Mouse (Mus musculus) spleen, adult 2 months (tissue): Measurements from ENCODE around the gene Schip1. TPM values are rescaled to one million over a fixed set of nuclear protein-coding genes. Genes with fewer than 3 reads are reported as not detected.
A peak's percentile ranks its signal among the peaks of the same experiment; 100 is the strongest.

Experiments
- DNase-seq, 2 experiments: peaks; one replicate each; pipeline versions ENCODE4 v3.0.0 to v3.0.0-alpha.2; 2012 to 2021; ENCODE audit warnings: low spot score in 2 of 2, low read depth in 1 of 2
- H3K27ac ChIP-seq: fragments of 200-500 bp; 2 replicates; pipeline ENCODE4 v1.5.1; 2012; ENCODE audit warnings: low read length, inconsistent platforms; ENCODE audit not compliant: insufficient read depth
- H3K27me3 ChIP-seq: fragments of 200-500 bp; 2 replicates; pipeline ENCODE4 v1.6.1; 2012; ENCODE audit warnings: mild to moderate bottlenecking, moderate library complexity, low read length, inconsistent platforms; ENCODE audit not compliant: control insufficient read depth, insufficient read depth
- H3K36me3 ChIP-seq: fragments of 200-500 bp; 2 replicates; pipeline ENCODE4 v1.6.1; 2012; ENCODE audit warnings: mild to moderate bottlenecking, low read length, inconsistent platforms; ENCODE audit not compliant: control insufficient read depth, insufficient read depth
- H3K4me1 ChIP-seq: fragments of 200-500 bp; 2 replicates; pipeline ENCODE4 v1.6.1; 2011; ENCODE audit warnings: inconsistent platforms; ENCODE audit not compliant: control insufficient read depth, insufficient read depth, insufficient read length
- H3K4me3 ChIP-seq: fragments of 200-500 bp; 2 replicates; pipeline ENCODE4 v1.5.1; 2011; ENCODE audit warnings: mild to moderate bottlenecking, inconsistent platforms; ENCODE audit not compliant: insufficient read depth, insufficient read length; ENCODE audit errors: extremely low read depth
- CTCF ChIP-seq: fragments of 200-500 bp; IDR thresholded peaks from 2 replicates; pipeline ENCODE4 v1.5.1; 2011; ENCODE audit warnings: mild to moderate bottlenecking, inconsistent platforms; ENCODE audit not compliant: insufficient read depth, insufficient read length, insufficient replicate concordance; ENCODE audit errors: extremely low read depth
- POLR2A ChIP-seq: fragments of 200-500 bp; IDR thresholded peaks from 2 replicates; pipeline ENCODE4 v1.6.1; 2011; ENCODE audit warnings: low read depth, low read length, inconsistent platforms
- WGBS: fragments of 180-500 bp; shearing (Covaris S2); methylation state at CpG from one replicate; pipeline ENCODE4 v1.1.7; 2018; 5-methylcytosine and 5-hydroxymethylcytosine counted together
- polyA plus RNA-seq: library from polyadenylated mRNA; depleted of rRNA; stranded (reverse); fragments of >200 nt; gene quantifications from 2 replicates; pipeline ENCODE4 v1.2.3, GENCODE M21; 2012

Schip1 gene
- polyA plus RNA-seq, 1 experiment: 3.7 TPM

GRCm38 (mm10) chr3:68495736-68496242, 431.2 kb downstream of the Schip1 start:
- TF ChIP-seq POLR2A (no peak), CTCF (no peak)
- 34% methylated on average over 9 of the region's 9 CpGs for WGBS

GRCm38 (mm10) chr3:68496513-68496912, 431.9 kb downstream of the Schip1 start:
- no peak overlapping the region for H3K27ac ChIP-seq
- H3K36me3 ChIP-seq: no peaks in the 10 kb centered on the region
- WGBS: 72% methylated on average over 6 of the region's 6 CpGs
- H3K4me1 ChIP-seq: peaks cover 4% of the 10 kb centered on the region; the same call in 1 of the 2 replicates
- no peak overlapping the region for H3K4me3 ChIP-seq
- TF ChIP-seq POLR2A (no peak), CTCF (no peak)
- no peak for DNase-seq
- peaks cover 17% of the 10 kb centered on the region for H3K27me3 ChIP-seq

More at GRCm38 (mm10) chr3:68495736-68496242, 431.2 kb downstream of the Schip1 start:
- Histone ChIP-seq H3K4me3 (no peak overlapping the region), H3K27me3 (peaks cover 17% of the 10 kb centered on the region), H3K4me1 (peaks cover 4% of the 10 kb centered on the region; the same call in 1 of the 2 replicates), H3K27ac (peak overlapping the region; percentile 51; the same call in 1 of the 2 replicates), H3K36me3 (no peaks in the 10 kb centered on the region)
- DNase-seq: no peak

- H3K27ac ChIP-seq: no peak overlapping the region
These were observed 435.0 kb downstream of the Schip1 start for GRCm38 (mm10) chr3:68499532-68500152.

GRCm38 (mm10) chr3:68504838-68505237, 440.2 kb downstream of the Schip1 start:
- Histone ChIP-seq H3K27me3 (no peaks in the 10 kb centered on the region), H3K36me3 (no peaks in the 10 kb centered on the region), H3K4me1 (no peaks in the 10 kb centered on the region), H3K4me3 (no peak overlapping the region), H3K27ac (no peak overlapping the region)
- WGBS: 89% methylated on average over 3 of the region's 3 CpGs
- TF ChIP-seq CTCF (no peak), POLR2A (no peak)
- no peak for DNase-seq

More at GRCm38 (mm10) chr3:68499532-68500152, 435.0 kb downstream of the Schip1 start:
- H3K27me3 ChIP-seq: peaks cover 7% of the 10 kb centered on the region
- H3K36me3 ChIP-seq: no peaks in the 10 kb centered on the region
- no peak for TF ChIP-seq CTCF
- TF ChIP-seq POLR2A: no peak
- DNase-seq: no peak
- no peaks in the 10 kb centered on the region for H3K4me1 ChIP-seq
- 76% methylated on average over 6 of the region's 6 CpGs for WGBS
- no peak overlapping the region; the same call in 1 of the 2 replicates for H3K4me3 ChIP-seq

- no peak for DNase-seq
These were observed 442.2 kb downstream of the Schip1 start for GRCm38 (mm10) chr3:68506769-68507318.

GRCm38 (mm10) chr3:68508629-68509028, 444.0 kb downstream of the Schip1 start:
- H3K27ac ChIP-seq: no peak overlapping the region
- no peaks in the 10 kb centered on the region for H3K27me3 ChIP-seq
- no peaks in the 10 kb centered on the region for H3K4me1 ChIP-seq
- no peak overlapping the region for H3K4me3 ChIP-seq
- H3K36me3 ChIP-seq: no peaks in the 10 kb centered on the region
- TF ChIP-seq POLR2A (no peak), CTCF (no peak)
- WGBS: 17% methylated on average over 6 of the region's 6 CpGs
- no peak for DNase-seq

More at GRCm38 (mm10) chr3:68506769-68507318, 442.2 kb downstream of the Schip1 start:
- H3K27ac ChIP-seq: no peak overlapping the region
- H3K4me1 ChIP-seq: no peaks in the 10 kb centered on the region
- no peaks in the 10 kb centered on the region for H3K27me3 ChIP-seq
- 74% methylated on average over 7 of the region's 7 CpGs for WGBS
- no peak overlapping the region for H3K4me3 ChIP-seq
- no peak for TF ChIP-seq CTCF
- TF ChIP-seq POLR2A: no peak
- no peaks in the 10 kb centered on the region for H3K36me3 ChIP-seq

GRCm38 (mm10) chr3:68510872-68511271, 446.3 kb downstream of the Schip1 start:
- H3K36me3 ChIP-seq: no peaks in the 10 kb centered on the region
- no peaks in the 10 kb centered on the region for H3K4me1 ChIP-seq
- H3K27me3 ChIP-seq: no peaks in the 10 kb centered on the region
- no peak overlapping the region for H3K4me3 ChIP-seq
- TF ChIP-seq CTCF (no peak), POLR2A (no peak)
- 49% methylated on average over 5 of the region's 5 CpGs for WGBS
- no peak for DNase-seq
- no peak overlapping the region for H3K27ac ChIP-seq
